Mouse (Mus musculus): Measurements from ENCODE around the gene Zfp759. TPM values are rescaled to one million over a fixed set of nuclear protein-coding genes. Genes with fewer than 3 reads are reported as not detected.
"Not testable (repeated sequence)": the region's sequence is repeated elsewhere in the genome, so short reads cannot be mapped to it uniquely, and the experiment has no call there.

Zfp759 gene
- polyA plus RNA-seq (2012; rRNA removed), result 0.11 and 0.21 TPM in 2 replicates

DNA sequence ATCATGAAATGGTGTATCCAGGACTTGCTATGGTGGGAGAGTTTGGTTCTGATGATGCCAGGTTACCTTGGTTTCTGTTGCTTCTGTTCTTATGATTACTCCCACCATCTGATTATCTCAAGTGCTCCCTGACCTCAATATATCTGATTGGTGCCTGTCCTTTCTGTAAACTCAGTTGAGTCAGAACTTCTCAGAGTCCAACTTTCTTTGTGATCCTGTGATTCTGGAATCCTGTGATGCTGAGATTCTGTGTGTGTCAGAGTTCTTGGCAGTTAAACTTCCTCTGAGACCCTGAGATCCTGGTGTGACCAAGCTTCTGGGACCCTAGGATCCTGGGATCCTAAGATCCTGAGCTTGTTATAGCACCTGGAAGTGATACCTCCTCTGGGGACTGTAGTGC is at the start of gene Zfp759:
TSS of gene Zfp759 (plus strand) at position 301 of the 400 bp plus-strand sequence.
- not testable (repeated sequence) for DNase-seq; H3K4me3 ChIP-seq (replicated peaks; ENCODE audit: extremely low read depth, low read depth, low read length); H3K4me1 ChIP-seq (ENCODE audit: control insufficient read depth, insufficient read depth, low read length)

DNA sequence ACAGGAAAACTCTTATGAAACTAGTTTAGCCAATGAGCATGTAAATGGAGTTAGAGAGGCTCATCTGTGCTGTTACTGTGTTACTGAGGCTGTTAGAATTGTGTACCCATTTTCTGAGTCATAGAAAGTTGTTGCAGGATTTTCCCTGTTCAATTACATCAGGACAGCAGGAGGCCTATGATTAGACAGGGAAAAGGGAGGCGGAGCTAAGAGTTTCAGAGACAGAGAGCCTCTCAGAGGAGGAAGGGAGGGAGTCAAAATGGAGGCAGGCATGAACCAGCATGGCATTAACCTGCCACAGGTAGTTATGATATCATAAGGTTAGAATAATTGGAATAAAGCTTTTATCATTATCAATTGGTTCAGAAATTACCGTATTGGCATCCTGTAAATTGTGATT is 48.7 kb upstream of the Zfp759 start:
- 95% methylated on average over 2 of the region's 2 CpGs for WGBS
- Histone ChIP-seq H3K4me1 (ENCODE audit: control insufficient read depth, insufficient read depth, low read length) (no peaks in the 10 kb centered on the region), H3K4me3 (replicated peaks; ENCODE audit: extremely low read depth, low read depth, low read length) (no peak overlapping the region)
- TF ChIP-seq CTCF (IDR thresholded peaks at IDR 0.05; ENCODE audit: insufficient read depth, low read length) (no peak), POLR2A (IDR thresholded peaks at IDR 0.05; ENCODE audit: borderline replicate concordance, extremely low read depth, low read depth, low read length) (no peak)
- no peak for DNase-seq

GRCm38 (mm10) chr13:67077244-67077643 is 44.2 kb upstream of the Zfp759 start:
- 97% methylated on average over 2 of the region's 2 CpGs for WGBS
- Histone ChIP-seq H3K4me3 (replicated peaks; ENCODE audit: extremely low read depth, low read depth, low read length) (no peak overlapping the region), H3K4me1 (ENCODE audit: control insufficient read depth, insufficient read depth, low read length) (no peaks in the 10 kb centered on the region; the same call in 1 of the 2 replicates)
- no peak for TF ChIP-seq CTCF (IDR thresholded peaks at IDR 0.05; ENCODE audit: insufficient read depth, low read length)
- DNase-seq, result no peak

DNA sequence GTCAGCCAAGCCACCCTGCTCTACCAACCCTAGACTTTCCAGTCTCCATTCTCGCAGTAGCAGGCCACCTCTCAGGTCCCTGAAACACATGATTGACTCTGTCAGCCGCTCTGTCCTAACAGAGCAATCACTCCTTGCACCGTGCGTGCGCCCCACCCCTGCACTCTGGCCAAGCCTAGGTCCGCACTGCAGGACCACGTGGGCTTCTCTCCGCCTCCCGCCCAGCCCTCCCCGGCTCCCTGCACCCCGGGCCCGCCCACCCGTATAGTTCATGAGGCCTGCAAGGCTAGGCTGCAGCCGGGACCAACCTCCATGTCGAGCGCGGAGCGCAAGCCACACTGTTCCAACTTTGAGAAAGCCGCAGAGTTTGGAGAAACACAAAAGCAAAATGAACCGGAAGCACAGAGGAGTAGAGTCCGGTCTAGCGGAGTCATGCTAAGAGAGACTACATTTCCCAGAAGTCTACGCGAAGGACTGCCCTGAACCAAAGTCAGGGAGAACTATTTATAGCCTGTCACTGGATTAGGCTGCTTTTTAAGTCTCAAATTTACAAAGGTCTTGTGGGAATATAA is 40.2 kb upstream of the Zfp759 start:
- TF ChIP-seq POLR2A (IDR thresholded peaks at IDR 0.05; ENCODE audit: borderline replicate concordance, extremely low read depth, low read depth, low read length) (peak; percentile 80; the same call in 1 of the 2 replicates), CTCF (IDR thresholded peaks at IDR 0.05; ENCODE audit: insufficient read depth, low read length) (no peak)
- Histone ChIP-seq H3K4me1 (ENCODE audit: control insufficient read depth, insufficient read depth, low read length) (no peaks in the 10 kb centered on the region; the same call in 1 of the 2 replicates), H3K4me3 (replicated peaks; ENCODE audit: extremely low read depth, low read depth, low read length) (peak overlapping the region; percentile 98)
- DNase-seq, result peak; percentile 78
- WGBS, result under 1% methylated on average over 24 of the region's 24 CpGs

GRCm38 (mm10) chr13:67081946-67082345 is 39.5 kb upstream of the Zfp759 start:
- H3K4me3 ChIP-seq (replicated peaks; ENCODE audit: extremely low read depth, low read depth, low read length), result no peak overlapping the region
- WGBS, result 58% methylated on average over 1 of the region's 1 CpGs
- TF ChIP-seq POLR2A (IDR thresholded peaks at IDR 0.05; ENCODE audit: borderline replicate concordance, extremely low read depth, low read depth, low read length), result no peak
- no peak for TF ChIP-seq CTCF (IDR thresholded peaks at IDR 0.05; ENCODE audit: insufficient read depth, low read length)

GRCm38 (mm10) chr13:67090154-67090553 is 31.3 kb upstream of the Zfp759 start:
- no peak for DNase-seq
- no peak overlapping the region for H3K4me3 ChIP-seq (replicated peaks; ENCODE audit: extremely low read depth, low read depth, low read length)
- H3K4me1 ChIP-seq (ENCODE audit: control insufficient read depth, insufficient read depth, low read length), result no peaks in the 10 kb centered on the region
- TF ChIP-seq CTCF (IDR thresholded peaks at IDR 0.05; ENCODE audit: insufficient read depth, low read length) (no peak), POLR2A (IDR thresholded peaks at IDR 0.05; ENCODE audit: borderline replicate concordance, extremely low read depth, low read depth, low read length) (no peak)
- 83% methylated on average over 1 of the region's 1 CpGs for WGBS

More at GRCm38 (mm10) chr13:67081946-67082345, 39.5 kb upstream of the Zfp759 start:
- no peaks in the 10 kb centered on the region; the same call in 1 of the 2 replicates for H3K4me1 ChIP-seq (ENCODE audit: control insufficient read depth, insufficient read depth, low read length)
- DNase-seq, result no peak

GRCm38 (mm10) chr13:67097876-67098275 is 23.6 kb upstream of the Zfp759 start, which contains the start of gene Zfp708:
Gene Zfp708, minus strand, starts transcription at chr13:67097976.
- Histone ChIP-seq H3K4me3 (replicated peaks; ENCODE audit: extremely low read depth, low read depth, low read length) (no peak within 1 kb of the TSS), H3K4me1 (ENCODE audit: control insufficient read depth, insufficient read depth, low read length) (no peaks in the 10 kb centered on the region)
- TF ChIP-seq CTCF (IDR thresholded peaks at IDR 0.05; ENCODE audit: insufficient read depth, low read length) (no peak), POLR2A (IDR thresholded peaks at IDR 0.05; ENCODE audit: borderline replicate concordance, extremely low read depth, low read depth, low read length) (no peak)
- 87% methylated on average over 10 of the region's 10 CpGs for WGBS
- no peak for DNase-seq

- 36% methylated on average over 9 of the region's 9 CpGs for WGBS
- TF ChIP-seq CTCF (IDR thresholded peaks at IDR 0.05; ENCODE audit: insufficient read depth, low read length) (no peak), POLR2A (IDR thresholded peaks at IDR 0.05; ENCODE audit: borderline replicate concordance, extremely low read depth, low read depth, low read length) (no peak)
- no peak for DNase-seq
- 0 out of 2 replicates have a peak, but pooled peaks cover 2% of the 10 kb centered on the region for H3K4me1 ChIP-seq (ENCODE audit: control insufficient read depth, insufficient read depth, low read length)
- H3K4me3 ChIP-seq (replicated peaks; ENCODE audit: extremely low read depth, low read depth, low read length), result no peak overlapping the region
Measured at GRCm38 (mm10) chr13:67107681-67108080, 13.8 kb upstream of the Zfp759 start.

DNA sequence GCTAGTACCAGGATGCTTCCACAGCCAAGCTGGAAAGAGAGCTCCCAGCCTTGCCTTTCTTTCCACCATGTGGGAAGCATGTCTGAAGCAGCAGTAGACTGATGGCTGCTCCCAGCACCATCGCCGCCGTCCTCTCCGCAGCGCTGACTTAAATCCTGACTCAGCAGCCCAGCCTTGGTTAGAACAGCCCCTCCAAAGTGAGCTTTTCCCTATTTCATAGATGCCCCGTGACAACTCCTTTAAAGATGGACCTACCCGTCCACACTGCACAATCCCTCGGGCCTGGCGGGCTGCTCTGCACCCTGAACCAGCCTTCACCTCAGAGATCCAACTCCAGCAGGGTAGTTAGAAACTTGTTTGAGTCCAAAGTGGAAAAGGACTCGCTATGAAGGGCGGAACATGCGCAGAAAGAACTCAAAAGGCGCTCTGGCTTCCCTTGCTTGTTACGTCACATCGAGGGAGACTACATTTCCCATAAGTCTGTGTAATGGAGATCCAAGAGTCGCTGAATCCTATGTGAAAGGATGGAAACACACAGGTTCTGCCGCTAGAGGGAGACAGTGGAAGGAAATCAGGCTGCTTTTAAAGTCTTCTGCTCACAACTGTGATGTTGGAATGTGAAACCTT is 13.2 kb upstream of the Zfp759 start, which contains the start of gene Gm28557:
TSS of gene Gm28557 (minus strand) at position 411 of the 627 bp plus-strand sequence.
- 0 out of 2 replicates have a peak, but pooled peaks cover 2% of the 10 kb centered on the region for H3K4me1 ChIP-seq (ENCODE audit: control insufficient read depth, insufficient read depth, low read length)
- peak; percentile 80 for DNase-seq
- H3K4me3 ChIP-seq (replicated peaks; ENCODE audit: extremely low read depth, low read depth, low read length), result peak within 1 kb of the TSS; percentile 91
- WGBS, result under 1% methylated on average over 17 of the region's 17 CpGs
- TF ChIP-seq CTCF (IDR thresholded peaks at IDR 0.05; ENCODE audit: insufficient read depth, low read length) (peak; percentile 45), POLR2A (IDR thresholded peaks at IDR 0.05; ENCODE audit: borderline replicate concordance, extremely low read depth, low read depth, low read length) (peak; percentile 48; the same call in 1 of the 2 replicates)

- peak; percentile 36 for DNase-seq
- Histone ChIP-seq H3K4me1 (ENCODE audit: control insufficient read depth, insufficient read depth, low read length) (0 out of 2 replicates have a peak, but pooled peaks cover 2% of the 10 kb centered on the region), H3K4me3 (replicated peaks; ENCODE audit: extremely low read depth, low read depth, low read length) (peak overlapping the region; percentile 91)
- peak; percentile 52 for TF ChIP-seq CTCF (IDR thresholded peaks at IDR 0.05; ENCODE audit: insufficient read depth, low read length)
- TF ChIP-seq POLR2A (IDR thresholded peaks at IDR 0.05; ENCODE audit: borderline replicate concordance, extremely low read depth, low read depth, low read length), result no peak
- WGBS, result 3% methylated on average over 9 of the region's 9 CpGs
Measured at GRCm38 (mm10) chr13:67108821-67109206, 12.6 kb upstream of the Zfp759 start.

All from lung, adult 2 months (tissue).